Mouse (Mus musculus) liver, embryonic 14.5 days (tissue): ENCODE measurements around the gene Zfp189.

Experiments
- CTCF ChIP-seq: IDR thresholded peaks from 2 replicates; pipeline ENCODE4 v1.5.1; 2016; ENCODE audit warnings: antibody characterized with exemption, low read depth, control low read depth
- EP300 ChIP-seq: IDR thresholded peaks from 2 replicates; pipeline ENCODE4 v1.6.1; 2016; ENCODE audit warnings: antibody characterized with exemption, low read depth

DNA sequence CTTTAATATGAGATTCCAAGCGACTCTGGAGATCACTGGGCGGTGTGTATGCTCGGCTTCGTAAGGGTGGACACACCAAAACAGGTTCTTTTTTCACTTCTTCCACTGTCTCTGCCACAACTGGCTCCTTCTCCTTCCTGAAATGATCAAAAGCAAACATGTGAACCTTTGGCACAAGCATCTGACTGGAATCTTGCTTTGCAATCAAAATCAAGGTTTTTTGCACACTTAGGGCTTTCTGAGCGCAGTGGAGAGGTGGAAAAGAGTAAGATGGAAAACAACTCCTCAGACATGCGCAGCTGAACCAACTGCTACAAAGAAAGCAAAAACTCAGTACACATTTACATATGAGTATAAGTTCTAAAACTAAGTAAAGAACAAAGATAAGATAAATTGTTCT is 6.5 kb upstream of the Zfp189 start:
- TF ChIP-seq CTCF (no peak), EP300 (no peak)
